Mouse (Mus musculus): Measurements from ENCODE around the gene Map3k4. TPM values are rescaled to one million over a fixed set of nuclear protein-coding genes. Genes with fewer than 3 reads are reported as not detected.

The Map3k4 gene
- polyA plus RNA-seq, 1 experiment from 2014 or later = 44.3 TPM

GRCm38 (mm10) chr17:12264293-12264692 lies 54.3 kb downstream of the Map3k4 start:
- H3K36me3 ChIP-seq = peaks cover 22% of the 10 kb centered on the region
- peaks cover 28% of the 10 kb centered on the region for H3K4me1 ChIP-seq
- 58% methylated on average over 3 of the region's 3 CpGs for WGBS
- no peaks in the 10 kb centered on the region for H3K9me3 ChIP-seq
- H3K27me3 ChIP-seq = no peaks in the 10 kb centered on the region
- no peak overlapping the region for H3K4me2 ChIP-seq
- no peak overlapping the region for H3K27ac ChIP-seq
- H3K4me3 ChIP-seq = no peak overlapping the region
- H3K9ac ChIP-seq = no peak overlapping the region
- ATAC-seq (ENCODE audit: borderline replicate concordance, extremely low read depth, low FRiP score, low TSS enrichment) = 0 out of 2 replicates have a peak, but pooled peaks have one; percentile 50

GRCm38 (mm10) chr17:12263787-12264186 lies 54.8 kb downstream of the Map3k4 start:
- Histone ChIP-seq H3K4me3 (no peak overlapping the region), H3K27me3 (no peaks in the 10 kb centered on the region), H3K4me2 (no peak overlapping the region), H3K9me3 (no peaks in the 10 kb centered on the region), H3K36me3 (peaks cover 17% of the 10 kb centered on the region), H3K27ac (no peak overlapping the region), H3K4me1 (peaks cover 28% of the 10 kb centered on the region), H3K9ac (no peak overlapping the region)
- 52% methylated on average over 13 of the region's 13 CpGs for WGBS
- no peak for ATAC-seq (ENCODE audit: borderline replicate concordance, extremely low read depth, low FRiP score, low TSS enrichment)

GRCm38 (mm10) chr17:12262851-12263250 lies 55.7 kb downstream of the Map3k4 start:
- ATAC-seq (ENCODE audit: borderline replicate concordance, extremely low read depth, low FRiP score, low TSS enrichment) = no peak
- whole genome bisulfite sequencing = 87% methylated on average over 8 of the region's 8 CpGs
- H3K36me3 ChIP-seq = peaks cover 22% of the 10 kb centered on the region

DNA sequence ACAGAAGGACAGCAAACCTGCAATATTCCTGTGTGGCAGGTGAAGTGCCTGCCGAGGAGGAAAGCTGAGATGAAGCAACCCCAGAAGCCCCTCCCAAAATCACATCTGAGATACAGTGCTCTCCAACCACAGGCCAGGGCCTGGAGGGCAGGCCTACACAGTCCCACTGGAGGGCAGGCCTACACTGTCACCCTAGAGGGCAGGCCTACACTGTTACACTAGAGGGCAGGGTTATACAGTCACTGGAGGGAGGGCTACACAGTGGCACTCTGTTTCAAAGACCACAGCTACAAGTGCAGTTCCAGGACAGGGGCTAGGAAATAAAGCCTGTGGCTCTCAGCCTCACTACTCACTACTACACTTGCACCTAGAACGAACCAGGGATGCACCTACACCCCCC lies 56.7 kb downstream of the Map3k4 start:
- H3K9me3 ChIP-seq = no peaks in the 10 kb centered on the region
- no peak for ATAC-seq (ENCODE audit: borderline replicate concordance, extremely low read depth, low FRiP score, low TSS enrichment)
- no peak overlapping the region for H3K4me2 ChIP-seq
- H3K4me1 ChIP-seq = peaks cover 22% of the 10 kb centered on the region
- H3K27me3 ChIP-seq = no peaks in the 10 kb centered on the region
- H3K27ac ChIP-seq = no peak overlapping the region
- H3K36me3 ChIP-seq = peaks cover 30% of the 10 kb centered on the region
- H3K4me3 ChIP-seq = no peak overlapping the region
- 47% methylated on average over 2 of the region's 2 CpGs for WGBS
- no peak overlapping the region for H3K9ac ChIP-seq

More at GRCm38 (mm10) chr17:12262851-12263250, 55.7 kb downstream of the Map3k4 start:
- H3K4me1 ChIP-seq = peaks cover 28% of the 10 kb centered on the region
- H3K27ac ChIP-seq = no peak overlapping the region
- H3K4me3 ChIP-seq = no peak overlapping the region
- no peaks in the 10 kb centered on the region for H3K27me3 ChIP-seq
- no peaks in the 10 kb centered on the region for H3K9me3 ChIP-seq
- H3K9ac ChIP-seq = no peak overlapping the region
- no peak overlapping the region for H3K4me2 ChIP-seq

DNA sequence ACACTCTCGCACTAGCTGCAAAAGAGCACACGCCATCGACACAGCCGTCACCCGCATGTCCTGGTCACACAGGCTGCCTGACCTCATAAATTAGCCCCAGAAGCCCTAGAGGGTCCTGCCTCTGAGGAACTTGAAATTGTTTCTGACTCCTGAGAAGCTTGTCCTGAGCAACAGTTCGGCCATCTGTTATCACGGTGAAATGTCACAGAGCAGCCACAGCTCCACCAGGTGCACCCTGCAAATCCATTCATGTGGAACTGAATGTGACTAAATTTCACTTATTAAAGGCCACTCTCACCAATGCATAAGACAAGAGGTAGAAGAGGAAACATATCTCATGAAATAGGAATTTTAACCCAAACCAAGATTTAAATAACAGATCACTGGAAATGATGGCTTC lies 57.2 kb downstream of the Map3k4 start:
- Histone ChIP-seq H3K9ac (no peak overlapping the region), H3K9me3 (no peaks in the 10 kb centered on the region), H3K4me1 (peaks cover 17% of the 10 kb centered on the region), H3K4me2 (no peak overlapping the region), H3K27ac (no peak overlapping the region), H3K36me3 (peaks cover 30% of the 10 kb centered on the region), H3K4me3 (no peak overlapping the region), H3K27me3 (no peaks in the 10 kb centered on the region)
- WGBS = 85% methylated on average over 7 of the region's 7 CpGs
- no peak for ATAC-seq (ENCODE audit: borderline replicate concordance, extremely low read depth, low FRiP score, low TSS enrichment)

GRCm38 (mm10) chr17:12259957-12260356 lies 58.6 kb downstream of the Map3k4 start:
- H3K9ac ChIP-seq = no peak overlapping the region
- no peak overlapping the region for H3K4me2 ChIP-seq
- 86% methylated on average over 8 of the region's 8 CpGs for WGBS
- H3K4me3 ChIP-seq = no peak overlapping the region
- peaks cover 9% of the 10 kb centered on the region; the same call in 1 of the 2 replicates for H3K4me1 ChIP-seq
- H3K9me3 ChIP-seq = no peaks in the 10 kb centered on the region
- H3K27me3 ChIP-seq = no peaks in the 10 kb centered on the region
- no peak overlapping the region for H3K27ac ChIP-seq
- ATAC-seq (ENCODE audit: borderline replicate concordance, extremely low read depth, low FRiP score, low TSS enrichment) = no peak
- H3K36me3 ChIP-seq = peaks cover 43% of the 10 kb centered on the region

DNA sequence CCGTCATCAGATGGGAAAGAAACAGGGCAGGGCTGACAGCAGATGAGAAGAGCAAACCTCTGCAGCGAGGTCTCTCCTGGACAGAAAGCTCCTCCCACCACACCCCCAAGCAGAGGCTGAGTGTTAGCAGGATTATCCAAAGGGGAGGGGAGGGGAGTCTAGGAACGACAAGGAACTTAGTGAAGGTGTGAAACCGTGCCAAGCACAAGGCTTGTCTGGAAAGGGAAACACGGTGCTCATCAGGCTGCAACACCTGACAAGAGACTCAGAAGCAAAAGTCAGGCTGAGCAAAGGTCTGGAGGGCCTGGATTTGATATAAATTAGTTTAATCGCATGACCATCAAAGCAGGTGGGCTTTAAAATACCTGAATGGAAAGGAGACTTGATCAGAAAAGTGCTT lies 60.1 kb downstream of the Map3k4 start:
- H3K27ac ChIP-seq = no peak overlapping the region
- ATAC-seq (ENCODE audit: borderline replicate concordance, extremely low read depth, low FRiP score, low TSS enrichment) = no peak
- H3K4me2 ChIP-seq = no peak overlapping the region
- peaks cover 57% of the 10 kb centered on the region for H3K36me3 ChIP-seq
- no peaks in the 10 kb centered on the region for H3K27me3 ChIP-seq
- H3K4me3 ChIP-seq = no peak overlapping the region
- no peak overlapping the region for H3K9ac ChIP-seq
- WGBS = 63% methylated on average over 6 of the region's 6 CpGs
- no peaks in the 10 kb centered on the region for H3K9me3 ChIP-seq
- no peaks in the 10 kb centered on the region for H3K4me1 ChIP-seq

GRCm38 (mm10) chr17:12256142-12256541 lies 62.5 kb downstream of the Map3k4 start:
- Histone ChIP-seq H3K4me2 (no peak overlapping the region), H3K9ac (no peak overlapping the region), H3K9me3 (no peaks in the 10 kb centered on the region), H3K27me3 (no peaks in the 10 kb centered on the region), H3K36me3 (peaks cover 72% of the 10 kb centered on the region), H3K27ac (no peak overlapping the region), H3K4me1 (no peaks in the 10 kb centered on the region), H3K4me3 (no peak overlapping the region)
- 94% methylated on average over 11 of the region's 11 CpGs for WGBS
- no peak for ATAC-seq (ENCODE audit: borderline replicate concordance, extremely low read depth, low FRiP score, low TSS enrichment)

DNA sequence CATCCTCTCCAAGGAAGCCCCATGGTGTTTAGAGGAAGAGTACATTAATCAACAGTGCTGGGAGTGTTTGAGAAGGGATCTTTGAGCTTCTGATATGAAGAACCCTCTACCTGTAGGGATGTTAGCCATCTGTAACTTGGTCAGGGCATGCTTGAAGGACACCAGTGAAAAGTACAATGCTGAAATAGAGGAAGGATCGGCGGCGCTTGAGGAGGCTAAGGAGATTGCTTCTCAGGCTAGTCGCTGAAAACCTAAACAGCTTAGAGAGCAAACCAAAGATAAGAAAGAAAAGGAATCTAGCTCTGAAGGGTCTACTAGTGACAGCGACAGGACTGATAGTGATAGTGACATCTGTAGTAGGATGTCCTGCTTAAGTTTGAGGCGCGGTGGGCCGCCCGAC lies 68.0 kb downstream of the Map3k4 start:
- 91% methylated on average over 9 of the region's 9 CpGs for WGBS
- ATAC-seq (ENCODE audit: borderline replicate concordance, extremely low read depth, low FRiP score, low TSS enrichment) = no peak
- Histone ChIP-seq H3K9me3 (no peaks in the 10 kb centered on the region), H3K9ac (no peak overlapping the region), H3K4me3 (no peak overlapping the region), H3K4me1 (no peaks in the 10 kb centered on the region), H3K36me3 (peaks cover 79% of the 10 kb centered on the region), H3K27ac (no peak overlapping the region), H3K27me3 (no peaks in the 10 kb centered on the region), H3K4me2 (no peak overlapping the region)

DNA sequence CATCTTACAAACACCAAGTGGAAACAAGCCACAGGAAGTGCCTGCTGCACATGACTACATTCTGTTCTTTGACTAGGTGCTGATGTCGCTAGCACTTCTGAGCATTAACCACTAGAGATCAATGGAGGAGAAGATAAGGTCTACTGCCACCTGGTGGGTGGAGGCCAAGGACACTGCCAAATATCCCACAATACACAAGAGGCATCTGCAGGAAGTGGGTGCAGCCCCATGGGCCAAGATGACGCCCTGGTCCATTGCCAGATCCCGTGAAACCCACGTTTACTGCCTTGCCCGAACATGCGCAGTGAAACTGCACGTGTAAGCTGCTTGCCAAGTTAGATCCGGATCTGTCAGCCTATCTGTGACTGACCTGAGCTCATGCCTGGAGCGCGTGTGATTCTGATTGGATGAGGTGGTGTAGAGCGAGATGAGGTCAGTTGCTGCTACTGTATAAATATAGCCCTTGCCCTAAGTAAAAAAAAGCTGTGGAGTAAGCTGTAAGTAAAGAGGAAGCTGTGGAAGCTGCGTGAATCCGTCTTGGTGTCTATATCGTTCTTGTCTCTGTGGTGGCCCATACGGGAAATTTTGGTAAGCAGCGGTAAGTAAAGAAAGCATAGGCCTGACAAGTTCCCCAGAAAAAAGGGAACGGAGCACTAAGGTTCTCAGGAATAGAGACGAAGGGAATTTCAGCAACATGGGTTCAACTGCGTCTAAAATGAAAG lies 68.7 kb downstream of the Map3k4 start:
- Histone ChIP-seq H3K9ac (no peak overlapping the region), H3K9me3 (no peaks in the 10 kb centered on the region), H3K4me2 (no peak overlapping the region), H3K27me3 (no peaks in the 10 kb centered on the region), H3K4me3 (no peak overlapping the region), H3K4me1 (no peaks in the 10 kb centered on the region), H3K27ac (no peak overlapping the region), H3K36me3 (peaks cover 72% of the 10 kb centered on the region)
- 93% methylated on average over 19 of the region's 19 CpGs for WGBS
- ATAC-seq (ENCODE audit: borderline replicate concordance, extremely low read depth, low FRiP score, low TSS enrichment) = no peak

GRCm38 (mm10) chr17:12240701-12241100 lies 77.9 kb downstream of the Map3k4 start:
- no peaks in the 10 kb centered on the region for H3K4me1 ChIP-seq
- no peak overlapping the region for H3K27ac ChIP-seq
- no peak overlapping the region for H3K9ac ChIP-seq
- peaks cover 44% of the 10 kb centered on the region for H3K36me3 ChIP-seq
- H3K4me2 ChIP-seq = no peak overlapping the region
- no peaks in the 10 kb centered on the region for H3K9me3 ChIP-seq
- no peak for ATAC-seq (ENCODE audit: borderline replicate concordance, extremely low read depth, low FRiP score, low TSS enrichment)
- no peaks in the 10 kb centered on the region for H3K27me3 ChIP-seq
- 88% methylated on average over 3 of the region's 3 CpGs for WGBS
- no peak overlapping the region for H3K4me3 ChIP-seq

GRCm38 (mm10) chr17:12232724-12233123 lies 85.9 kb downstream of the Map3k4 start:
- Histone ChIP-seq H3K9me3 (no peaks in the 10 kb centered on the region), H3K4me2 (no peak overlapping the region), H3K4me1 (no peaks in the 10 kb centered on the region), H3K27ac (no peak overlapping the region), H3K36me3 (peaks cover 66% of the 10 kb centered on the region), H3K27me3 (no peaks in the 10 kb centered on the region), H3K9ac (no peak overlapping the region), H3K4me3 (no peak overlapping the region)
- 95% methylated on average over 6 of the region's 6 CpGs for WGBS
- ATAC-seq (ENCODE audit: borderline replicate concordance, extremely low read depth, low FRiP score, low TSS enrichment) = no peak
